Mouse (Mus musculus): ENCODE measurements around the gene Prkd2.

Prkd2 gene

DNA sequence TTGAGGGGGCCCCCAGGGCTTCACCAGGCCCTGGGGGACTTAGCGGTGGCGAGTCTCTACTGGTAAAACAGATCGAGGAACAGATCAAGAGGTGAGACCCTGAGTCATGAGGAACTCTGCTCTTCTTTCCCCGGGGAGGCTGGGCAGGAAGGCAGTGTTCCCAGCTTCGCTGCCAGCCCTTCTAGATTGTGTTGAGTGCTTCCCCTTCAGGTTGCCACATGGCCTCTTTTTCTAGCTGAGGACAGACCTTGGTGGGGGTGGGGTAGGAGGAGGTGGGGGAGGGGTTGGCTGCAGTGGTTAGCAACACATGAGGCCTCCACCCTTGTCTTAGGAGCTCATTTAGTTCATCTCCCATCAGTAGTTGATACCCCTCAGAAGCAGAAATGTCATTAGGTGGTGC lies 16.1 kb upstream of the Prkd2 start:
- DNase-seq (ENCODE audit: low read depth, low spot score) = no peak

DNA sequence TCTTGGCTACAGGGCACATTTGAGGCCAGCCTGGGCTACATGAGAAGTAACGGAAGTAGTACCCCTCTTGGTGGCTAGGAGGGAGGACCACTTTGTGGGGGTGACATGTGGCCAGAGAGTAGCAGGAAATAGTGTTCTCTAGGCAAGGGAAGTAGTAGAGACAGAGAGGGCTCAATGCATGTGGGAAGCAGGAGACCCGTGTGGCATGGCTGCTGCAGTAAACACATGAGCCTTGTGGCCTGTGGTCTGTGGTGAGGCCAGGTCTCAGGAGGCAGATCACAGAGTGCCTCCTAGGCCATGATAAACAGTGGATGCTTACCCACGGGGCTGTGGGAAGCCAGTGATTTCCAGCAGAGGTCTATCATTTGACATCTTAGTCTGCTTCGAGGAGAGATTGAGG lies 15.4 kb upstream of the Prkd2 start:
- no peak for DNase-seq (ENCODE audit: low read depth, low spot score)

GRCm38 (mm10) chr7:16830449-16830848 lies 12.3 kb upstream of the Prkd2 start:
- DNase-seq (ENCODE audit: low read depth, low spot score) = no peak

DNA sequence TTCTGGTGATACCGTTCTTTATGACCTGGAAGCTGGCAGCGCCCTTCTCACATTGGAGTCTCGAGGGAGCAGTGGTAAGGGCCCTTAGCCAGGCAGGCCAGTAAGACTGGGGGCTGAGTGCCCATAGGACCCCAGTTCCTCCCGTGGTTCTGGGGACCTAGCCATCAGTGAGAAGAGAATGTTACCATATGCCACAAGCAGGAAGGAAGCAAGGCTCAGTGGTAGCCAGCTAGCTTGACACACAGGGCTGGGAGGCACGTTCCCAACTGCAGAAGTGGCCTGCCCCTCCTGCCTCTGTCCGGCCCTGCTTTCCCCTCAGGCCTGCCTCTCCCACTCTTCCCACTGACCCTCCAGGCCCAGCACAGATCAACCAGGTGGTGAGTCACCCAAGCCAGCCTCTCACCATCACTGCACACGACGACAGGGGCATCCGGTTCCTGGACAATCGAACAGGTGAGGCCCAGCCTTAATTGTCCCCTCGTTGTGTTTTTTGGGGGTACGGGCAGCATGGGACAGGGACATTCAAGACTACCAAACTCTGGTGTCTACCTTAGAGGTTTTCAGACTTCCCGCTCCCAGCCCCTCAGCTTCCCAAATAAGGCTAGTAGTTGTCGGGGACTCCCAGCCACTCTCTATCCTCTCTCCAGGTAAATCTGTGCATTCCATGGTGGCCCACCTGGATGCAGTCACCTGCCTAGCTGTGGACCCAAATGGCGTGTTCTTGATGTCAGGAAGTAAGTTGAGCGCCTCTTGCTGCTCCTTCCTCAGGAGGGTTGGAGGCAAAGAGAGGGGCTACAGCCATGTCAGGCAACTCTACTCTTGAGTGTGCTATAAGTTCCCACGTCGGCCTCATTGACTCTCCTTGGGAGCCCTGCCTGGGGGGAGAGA lies 4.5 kb upstream of the Prkd2 start:
- DNase-seq (ENCODE audit: low read depth, low spot score) = no peak

DNA sequence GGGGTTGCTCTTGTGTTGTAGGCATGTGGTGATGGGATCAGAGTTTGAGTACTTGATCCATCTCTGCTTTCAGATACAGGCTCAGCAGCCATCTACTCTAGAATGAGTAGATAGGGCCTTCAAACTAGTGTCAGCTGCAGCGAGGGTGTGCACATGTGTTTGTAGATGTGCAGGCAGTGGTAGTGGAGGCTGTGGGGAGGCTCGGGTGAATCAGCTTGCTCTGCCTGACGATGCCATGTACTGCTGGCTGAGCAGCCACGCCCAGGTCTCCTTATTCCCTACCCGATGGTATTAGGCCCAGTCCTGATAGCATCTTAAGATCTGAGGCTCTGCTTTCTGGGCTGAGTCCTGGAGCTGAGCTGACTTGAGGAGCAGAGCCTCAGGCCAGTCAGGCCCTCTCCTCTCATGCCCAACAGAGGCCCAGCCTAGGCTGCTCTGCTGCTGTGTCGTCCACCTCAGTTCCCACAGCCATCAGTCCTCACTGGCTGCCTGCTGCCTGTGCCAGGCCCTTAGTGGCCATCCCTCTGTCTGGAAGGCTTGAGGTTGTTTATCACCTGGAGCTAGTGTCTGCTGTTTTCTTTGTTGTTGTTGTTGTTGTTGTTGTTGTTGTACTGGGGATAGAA lies 3.8 kb upstream of the Prkd2 start:
- DNase-seq (ENCODE audit: low read depth, low spot score) = no peak

- no peak for DNase-seq (ENCODE audit: low read depth, low spot score)
These were observed 3.1 kb upstream of the Prkd2 start for GRCm38 (mm10) chr7:16839427-16840108.

GRCm38 (mm10) chr7:16840109-16840491 lies 2.6 kb upstream of the Prkd2 start:
- DNase-seq (ENCODE audit: low read depth, low spot score) = no peak

DNA sequence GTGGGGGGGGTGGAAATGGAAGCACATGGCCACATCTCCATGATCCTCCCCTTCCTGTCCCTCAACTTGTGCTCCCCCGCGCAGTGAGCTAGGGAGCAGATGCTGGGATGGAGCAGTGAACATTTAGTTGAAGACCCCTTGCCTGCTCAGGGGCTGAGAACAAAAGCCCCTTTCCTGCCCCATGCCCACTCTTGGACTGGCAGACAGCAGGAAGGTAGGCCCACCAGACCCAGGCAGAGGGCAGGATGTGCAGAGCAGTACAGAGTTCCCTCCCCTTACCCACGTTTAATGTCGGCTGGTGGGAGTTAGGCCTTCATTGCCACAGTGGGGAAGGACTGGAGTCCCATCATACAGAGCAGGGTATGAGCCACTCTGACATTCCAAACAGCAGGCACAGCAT lies 1.6 kb upstream of the Prkd2 start:
- DNase-seq (ENCODE audit: low read depth, low spot score) = no peak

GRCm38 (mm10) chr7:16841561-16842560 lies 841 bp upstream of the Prkd2 start:
- DNase-seq (ENCODE audit: low read depth, low spot score) = no peak

GRCm38 (mm10) chr7:16843441-16844171 lies 904 bp downstream of the Prkd2 start:
- DNase-seq (ENCODE audit: low read depth, low spot score) = no peak

GRCm38 (mm10) chr7:16844696-16845071 lies 2.0 kb downstream of the Prkd2 start:
- no peak for DNase-seq (ENCODE audit: low read depth, low spot score)

GRCm38 (mm10) chr7:16845072-16845819 lies 2.5 kb downstream of the Prkd2 start:
- DNase-seq (ENCODE audit: low read depth, low spot score) = no peak

DNA sequence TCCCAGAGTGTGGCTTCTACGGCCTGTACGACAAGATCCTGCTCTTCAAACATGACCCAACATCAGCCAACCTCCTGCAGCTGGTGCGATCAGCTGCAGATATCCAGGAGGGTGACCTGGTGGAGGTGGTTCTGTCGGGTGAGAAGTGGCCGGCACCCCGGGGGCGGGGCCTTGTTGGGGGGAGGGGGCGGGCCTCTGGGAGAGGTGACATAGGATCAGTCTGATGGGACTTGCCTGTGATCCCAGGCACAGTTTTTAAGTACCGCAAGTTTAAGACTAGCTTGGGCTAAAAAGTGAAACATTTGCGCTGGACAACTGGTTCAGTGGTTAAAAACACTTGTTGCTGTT lies 3.1 kb downstream of the Prkd2 start:
- DNase-seq (ENCODE audit: low read depth, low spot score) = no peak

- no peak for DNase-seq (ENCODE audit: low read depth, low spot score)
These were observed 4.1 kb downstream of the Prkd2 start for GRCm38 (mm10) chr7:16846775-16847174.

- no peak for DNase-seq (ENCODE audit: low read depth, low spot score)
These were observed 4.8 kb downstream of the Prkd2 start for GRCm38 (mm10) chr7:16847507-16847906.

GRCm38 (mm10) chr7:16848579-16848978 lies 5.9 kb downstream of the Prkd2 start:
- no peak for DNase-seq (ENCODE audit: low read depth, low spot score)

- DNase-seq (ENCODE audit: low read depth, low spot score) = no peak
These were observed 8.9 kb downstream of the Prkd2 start for GRCm38 (mm10) chr7:16851636-16852035.

DNA sequence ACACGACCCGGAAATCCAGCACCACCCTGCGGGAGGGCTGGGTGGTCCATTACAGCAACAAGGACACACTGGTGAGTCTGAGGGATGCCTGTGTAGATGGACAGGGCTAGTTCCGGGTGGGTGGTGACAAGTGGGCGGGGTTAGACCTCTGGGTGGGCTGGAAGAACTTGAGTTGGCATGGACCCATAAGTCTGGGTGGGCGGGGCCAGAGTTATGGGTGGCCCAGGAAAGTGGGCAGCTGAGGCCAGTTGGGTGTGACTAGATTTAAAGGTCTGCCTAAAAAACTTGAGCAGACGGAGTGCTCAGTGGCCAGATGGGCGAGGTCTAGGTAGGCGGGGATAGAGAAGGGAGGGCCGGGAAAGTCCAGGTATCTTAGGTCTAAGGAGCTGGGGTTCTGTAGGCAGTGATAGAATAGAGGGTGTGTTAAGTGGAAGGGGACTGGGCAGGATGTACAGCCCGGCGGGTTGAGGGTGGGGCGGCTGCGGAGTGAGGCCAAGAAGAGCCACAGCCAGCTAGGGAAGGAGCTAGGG lies 10.7 kb downstream of the Prkd2 start:
- no peak for DNase-seq (ENCODE audit: low read depth, low spot score)

DNA sequence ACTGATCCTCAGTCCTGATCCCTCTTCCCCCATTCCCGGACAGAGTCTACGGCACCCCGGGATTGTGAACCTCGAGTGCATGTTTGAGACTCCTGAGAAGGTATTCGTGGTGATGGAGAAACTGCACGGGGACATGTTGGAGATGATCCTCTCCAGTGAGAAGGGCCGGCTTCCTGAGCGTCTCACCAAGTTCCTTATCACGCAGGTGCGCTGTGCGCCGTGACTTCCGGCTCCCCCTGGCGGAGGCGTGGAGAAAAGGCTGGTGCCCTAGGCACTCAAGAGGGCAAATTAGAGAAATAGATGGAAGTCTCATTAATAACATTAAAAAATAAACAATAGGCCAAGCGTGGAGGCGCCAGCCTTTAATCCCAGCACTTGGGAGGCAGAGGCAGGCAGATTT lies 15.6 kb downstream of the Prkd2 start:
- DNase-seq (ENCODE audit: low read depth, low spot score) = no peak
